Mouse (Mus musculus): Measurements from ENCODE around the gene Car12. TPM values are rescaled to one million over a fixed set of nuclear protein-coding genes. Genes with fewer than 3 reads are reported as not detected.

Gene Car12
- total and polyA plus RNA-seq, 3 experiments: 16.4 to 38.0 (median 34.6) TPM

GRCm38 (mm10) chr9:66664561-66664960 is 48.9 kb upstream of the Car12 start:
- Histone ChIP-seq H3K27ac (ENCODE audit: insufficient read depth, low read depth) (no peak overlapping the region), H3K4me2 (ENCODE audit: insufficient read depth, low read depth, poor library complexity, severe bottlenecking) (no peak overlapping the region), H3K27me3 (replicated peaks) (no peaks in the 10 kb centered on the region), H3K4me3 (replicated peaks in 1 of 3; ENCODE audit: low read depth in 2 of 3, low read length in 2 of 3, poor library complexity in 1 of 3) (no peak overlapping the region), H3K9ac (ENCODE audit: insufficient read depth, low read depth) (no peak overlapping the region), H3K79me2 (replicated peaks; ENCODE audit: control insufficient read depth, extremely low read depth, insufficient read depth, poor library complexity, severe bottlenecking) (no peaks in the 10 kb centered on the region), H3K9me3 (replicated peaks; ENCODE audit: low read length) (peaks cover 2% of the 10 kb centered on the region), H3K36me3 (replicated peaks in 1 of 2; ENCODE audit: control insufficient read depth in 1 of 2, insufficient read depth in 1 of 2, low read length in 1 of 2) (no peaks in the 10 kb centered on the region), H3K4me1 (ENCODE audit: control insufficient read depth in 1 of 2, insufficient read depth in 2 of 2) (peaks cover 0 to 20% of the 10 kb centered on the region in 2 experiments; a peak in 2 of 4 replicates)
- TF ChIP-seq ZC3H11A (IDR thresholded peaks at IDR 0.05; ENCODE audit: low read depth, low read length): no peak
- TF ChIP-seq CTCF (conservative IDR thresholded peaks at IDR 0.05 in 1 of 2, IDR thresholded peaks at IDR 0.05 in 1 of 2; ENCODE audit: low read depth in 2 of 2, low read length in 2 of 2): peak in 1 of 2 experiments; percentile 31; a peak in 1 of 4 replicates
- no peak for TF ChIP-seq MAZ (IDR thresholded peaks at IDR 0.05; ENCODE audit: low read depth, low read length)
- TF ChIP-seq TCF12 (IDR thresholded peaks at IDR 0.05; ENCODE audit: low read depth, low read length): no peak
- no peak for TF ChIP-seq KAT2A (IDR thresholded peaks at IDR 0.05; ENCODE audit: insufficient replicate concordance, low read length)
- dilution Hi-C loops (cut with MboI; ENCODE audit: extremely low pct_ligation_motif_present, extremely low pct_unique_long_range_greater_than_20kb, low sequenced_read_pairs) (no loop called here), in situ Hi-C loops (cut with MboI; ENCODE audit: low pct_ligation_motif_present, low pct_unique_long_range_greater_than_20kb, low sequenced_read_pairs) (loop anchor here (10.0 kb wide), 1 partner anchor 320 kb away; no protein-coding TSS in a partner anchor)
- no peak for DNase-seq (ENCODE audit: extremely low read depth)

GRCm38 (mm10) chr9:66666153-66666552 is 47.3 kb upstream of the Car12 start:
- H3K9ac ChIP-seq (ENCODE audit: insufficient read depth, low read depth): no peak overlapping the region
- in situ Hi-C loops (cut with MboI; ENCODE audit: low pct_ligation_motif_present, low pct_unique_long_range_greater_than_20kb, low sequenced_read_pairs) (loop anchor here (10.0 kb wide), 1 partner anchor 319 kb away; no protein-coding TSS in a partner anchor), dilution Hi-C loops (cut with MboI; ENCODE audit: extremely low pct_ligation_motif_present, extremely low pct_unique_long_range_greater_than_20kb, low sequenced_read_pairs) (no loop called here)
- no peak overlapping the region for H3K4me2 ChIP-seq (ENCODE audit: insufficient read depth, low read depth, poor library complexity, severe bottlenecking)
- no peaks in the 10 kb centered on the region for H3K36me3 ChIP-seq (replicated peaks in 1 of 2; ENCODE audit: control insufficient read depth in 1 of 2, insufficient read depth in 1 of 2, low read length in 1 of 2)
- H3K9me3 ChIP-seq (replicated peaks; ENCODE audit: low read length): peaks cover 2% of the 10 kb centered on the region
- TF ChIP-seq JUN (IDR thresholded peaks at IDR 0.05; ENCODE audit: insufficient read depth, low read depth, low read length) (no peak), USF1 (IDR thresholded peaks at IDR 0.05; ENCODE audit: low read depth, low read length) (no peak), ZC3H11A (IDR thresholded peaks at IDR 0.05; ENCODE audit: low read depth, low read length) (no peak), GABPA (IDR thresholded peaks at IDR 0.05; ENCODE audit: insufficient replicate concordance, low read depth, low read length) (no peak), ELF1 (IDR thresholded peaks at IDR 0.05; ENCODE audit: low read depth, low read length) (no peak), HCFC1 (IDR thresholded peaks at IDR 0.05; ENCODE audit: low read depth, low read length) (no peak), ZMIZ1 (IDR thresholded peaks at IDR 0.05; ENCODE audit: low read depth, low read length) (no peak), MXI1 (IDR thresholded peaks at IDR 0.05; ENCODE audit: low read depth, low read length) (no peak), NRF1 (IDR thresholded peaks at IDR 0.05; ENCODE audit: low read depth, low read length) (no peak), POLR2A (IDR thresholded peaks at IDR 0.05; ENCODE audit: low read depth, low read length) (no peak), TBP (conservative IDR thresholded peaks at IDR 0.05; ENCODE audit: low read depth, low read length) (no peak), MAX (IDR thresholded peaks at IDR 0.05; ENCODE audit: low read length) (no peak)
- no peaks in the 10 kb centered on the region for H3K79me2 ChIP-seq (replicated peaks; ENCODE audit: control insufficient read depth, extremely low read depth, insufficient read depth, poor library complexity, severe bottlenecking)
- no peak for DNase-seq (ENCODE audit: extremely low read depth)
- no peak overlapping the region for H3K27ac ChIP-seq (ENCODE audit: insufficient read depth, low read depth)
- no peak overlapping the region for H3K4me3 ChIP-seq (replicated peaks in 1 of 3; ENCODE audit: low read depth in 2 of 3, low read length in 2 of 3, poor library complexity in 1 of 3)
- peaks cover 0 to 23% of the 10 kb centered on the region in 2 experiments; a peak in 2 of 4 replicates for H3K4me1 ChIP-seq (ENCODE audit: control insufficient read depth in 1 of 2, insufficient read depth in 2 of 2)
- H3K27me3 ChIP-seq (replicated peaks): no peaks in the 10 kb centered on the region
